Mouse (Mus musculus) urinary bladder, adult 2 months (tissue): ENCODE measurements around the gene Apbb1. TPM values are rescaled to one million over a fixed set of nuclear protein-coding genes. Genes with fewer than 3 reads are reported as not detected.

ENCODE experiments used
- DNase-seq: peaks from one replicate; pipeline ENCODE4 v3.0.0; 2022; ENCODE audit warnings: low spot score
- polyA plus RNA-seq: library from polyadenylated mRNA; depleted of rRNA; stranded (reverse); fragments of >200 nt; gene quantifications from 2 replicates; pipeline ENCODE4 v1.2.3, GENCODE M21; 2012; rRNA removed

Gene Apbb1
- 36.9 and 42.2 TPM in 2 replicates for polyA plus RNA-seq

DNA sequence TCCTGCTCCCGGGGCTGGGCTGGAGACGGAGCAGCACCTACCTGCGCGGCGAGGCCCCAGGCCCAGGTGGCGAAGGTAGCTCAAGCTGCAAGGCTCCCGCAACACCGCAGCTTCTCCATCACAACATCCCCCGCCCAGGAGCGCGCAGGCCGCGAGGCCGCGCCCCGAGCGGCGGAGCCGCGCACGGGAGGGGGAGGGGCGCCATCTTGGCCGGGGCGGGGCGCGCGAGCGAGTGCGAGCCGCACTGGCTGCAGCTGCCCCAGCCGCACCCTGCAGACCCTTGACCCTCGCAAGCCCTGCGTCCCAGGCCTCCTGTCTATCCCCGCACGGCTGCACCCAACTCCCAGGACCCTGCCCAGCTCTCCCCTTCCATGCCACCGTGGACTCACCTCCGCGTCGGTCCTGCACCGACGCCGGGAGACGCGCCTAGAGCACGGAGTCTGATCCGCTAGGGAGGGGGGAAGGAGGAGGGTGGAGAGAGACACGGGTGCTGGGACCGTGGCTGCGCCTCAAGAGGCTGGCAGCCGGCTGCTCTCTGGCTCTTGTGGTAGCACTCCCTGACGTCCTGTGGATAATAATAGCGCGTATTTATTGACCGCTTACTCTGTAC lies at the start of gene Apbb1:
Gene Apbb1 (minus strand): TSS at position 560 of the 610 bp plus-strand sequence.
- peak; percentile 71 for DNase-seq

GRCm38 (mm10) chr7:105628633-105629032 lies 47.2 kb upstream of the Apbb1 start:
- DNase-seq: no peak

- DNase-seq: no peak
These were observed 43.9 kb upstream of the Apbb1 start for GRCm38 (mm10) chr7:105625397-105625796.

DNA sequence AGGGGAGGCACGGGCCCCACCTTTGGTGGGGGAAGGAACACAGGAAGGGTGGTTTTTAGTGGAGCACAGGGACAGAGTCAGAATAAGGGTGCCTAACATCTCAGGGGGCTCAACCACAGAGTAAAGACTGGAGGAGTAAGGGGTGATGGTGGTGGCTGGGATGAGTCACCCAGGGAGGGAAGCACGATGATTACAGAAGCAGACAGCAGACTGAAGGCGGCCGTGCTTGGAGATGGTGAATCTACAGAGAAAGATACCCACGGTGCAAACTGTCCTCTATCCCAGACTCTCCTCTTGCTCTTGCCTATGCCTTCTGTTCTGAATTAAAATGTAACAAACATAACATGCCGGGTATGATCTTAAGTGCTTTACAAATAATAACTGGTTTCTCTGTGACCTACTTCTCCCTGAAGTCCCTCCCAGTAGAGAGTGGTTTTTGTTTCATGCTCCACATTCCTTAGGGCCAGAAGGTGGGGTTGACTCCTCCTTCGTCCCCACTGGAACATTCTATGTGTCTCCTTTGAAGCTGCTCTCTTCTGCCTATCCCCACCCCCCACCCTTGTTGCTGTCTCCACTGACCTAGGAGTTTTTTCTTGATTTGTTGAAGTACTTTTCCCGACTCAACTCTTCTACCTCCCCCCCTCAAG lies 40.3 kb upstream of the Apbb1 start:
- no peak for DNase-seq

DNA sequence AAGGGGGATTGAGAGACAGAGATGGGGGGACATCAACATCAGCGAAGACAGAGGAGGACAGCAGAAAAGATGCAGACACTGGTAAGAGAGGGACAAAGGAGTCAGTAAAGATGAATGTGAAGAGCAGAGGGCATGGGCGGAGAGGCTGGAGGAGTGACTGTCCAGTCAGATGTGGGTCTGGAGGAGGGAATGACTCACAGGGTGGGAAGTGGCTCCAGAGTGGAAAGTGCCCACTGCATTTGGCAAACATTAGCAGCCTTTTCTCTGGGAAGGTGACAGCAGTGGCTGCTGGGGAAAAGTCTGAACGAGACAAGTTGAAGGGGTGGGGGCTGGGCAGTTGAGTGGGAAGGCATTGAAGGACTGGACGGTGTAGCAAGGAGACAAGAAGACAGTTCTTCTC lies 39.6 kb upstream of the Apbb1 start:
- DNase-seq: no peak

DNA sequence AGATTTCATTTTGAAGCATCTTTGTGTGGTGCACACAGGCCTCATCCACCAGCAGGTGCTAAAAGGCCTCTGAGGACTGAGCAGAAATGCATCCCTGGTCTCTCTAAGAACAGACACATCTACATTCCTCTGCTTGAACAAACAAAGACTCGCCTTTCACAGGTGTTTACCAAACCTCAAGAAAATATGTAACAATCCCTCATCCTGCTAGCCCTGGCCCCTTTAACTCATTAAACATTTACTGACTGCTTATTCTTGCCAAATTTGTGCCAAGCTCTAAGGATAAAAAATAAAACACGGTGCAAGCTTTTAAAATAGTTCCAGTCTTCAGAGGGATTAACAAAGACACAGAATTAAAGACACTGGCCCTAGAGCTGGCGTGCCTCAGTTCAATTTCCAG lies 38.2 kb upstream of the Apbb1 start:
- no peak for DNase-seq

- DNase-seq: no peak
These were observed 36.4 kb upstream of the Apbb1 start for GRCm38 (mm10) chr7:105617810-105618209.

DNA sequence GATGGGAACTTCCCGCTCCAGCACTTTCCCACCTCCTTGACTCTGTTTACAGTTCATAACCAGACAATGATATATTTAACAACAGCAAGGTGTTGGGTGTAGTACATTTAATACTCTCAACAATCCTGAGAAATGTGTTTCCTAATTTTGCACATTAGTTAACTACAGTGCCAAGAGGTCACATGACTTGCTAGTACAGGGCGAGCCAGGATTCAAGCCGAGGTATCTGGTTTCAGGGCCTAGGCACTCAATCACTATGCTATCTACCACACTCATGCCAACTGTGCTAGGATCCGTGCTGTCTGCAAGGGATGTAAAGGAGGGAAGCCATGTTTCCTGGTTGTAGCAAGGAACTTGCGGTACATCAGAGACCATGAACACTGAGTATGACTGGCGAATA lies 35.1 kb upstream of the Apbb1 start:
- DNase-seq: no peak

DNA sequence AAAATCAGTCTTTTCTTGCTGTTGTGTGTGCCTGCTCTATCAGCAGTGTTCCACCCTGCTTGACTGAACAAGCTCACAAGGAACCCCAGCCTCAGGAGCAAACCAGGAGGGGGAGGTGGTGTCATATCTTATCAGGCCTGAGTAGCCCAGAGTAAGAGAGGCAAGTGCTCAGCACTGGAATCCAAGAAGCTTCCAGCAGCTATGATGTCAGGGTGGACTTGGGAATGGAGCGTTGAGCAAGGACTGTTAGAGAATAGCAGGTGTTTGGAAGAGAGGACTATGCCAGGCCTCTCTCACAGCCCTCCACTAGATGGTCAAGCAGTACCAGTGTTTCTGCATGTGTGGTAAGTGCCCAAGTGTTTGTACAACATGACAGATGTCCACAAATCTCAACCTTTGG lies 34.3 kb upstream of the Apbb1 start:
- DNase-seq: no peak

DNA sequence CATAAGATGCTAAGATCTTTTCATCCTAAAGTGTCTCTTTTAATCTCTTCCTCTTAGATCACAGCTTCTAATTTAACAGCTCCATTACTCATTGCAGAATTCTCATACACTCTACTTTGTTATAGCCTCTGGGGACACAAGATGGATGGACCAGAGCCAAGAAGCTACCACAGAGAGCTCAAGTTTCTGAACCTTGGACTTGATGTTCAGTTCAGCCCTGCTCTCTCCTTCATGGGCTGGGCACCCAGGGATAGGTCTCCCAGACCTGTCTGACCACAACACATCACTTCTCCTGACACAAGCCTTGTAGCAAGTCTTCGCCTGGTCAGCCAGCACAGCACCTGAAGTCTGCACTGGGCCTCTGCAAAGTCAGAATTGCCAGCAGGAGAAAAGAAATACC lies 32.9 kb upstream of the Apbb1 start:
- DNase-seq: no peak

GRCm38 (mm10) chr7:105611767-105612166 lies 30.3 kb upstream of the Apbb1 start:
- DNase-seq: no peak

GRCm38 (mm10) chr7:105608467-105608866 lies 27.0 kb upstream of the Apbb1 start:
- no peak for DNase-seq

- peak; percentile 38 for DNase-seq
These were observed 21.6 kb upstream of the Apbb1 start for GRCm38 (mm10) chr7:105602860-105603623.

DNA sequence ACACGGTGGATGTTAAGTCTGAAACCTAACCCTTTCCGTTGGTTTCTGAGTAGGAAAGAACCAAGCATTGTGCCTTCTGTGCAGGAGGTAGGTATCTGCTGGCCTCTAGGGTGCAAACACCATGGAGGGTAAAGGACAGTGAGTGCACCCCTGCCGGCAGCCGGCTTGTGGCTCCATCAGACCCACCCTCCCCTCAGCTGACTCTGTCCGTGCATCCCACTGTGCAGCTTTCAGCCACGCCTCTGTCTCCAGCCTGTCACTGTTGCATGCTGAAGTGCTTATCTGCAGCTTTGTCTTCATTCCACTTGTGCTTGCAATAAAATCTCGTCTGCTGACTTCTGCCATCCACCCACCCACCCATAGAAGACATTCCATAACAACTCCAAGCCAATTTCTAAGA lies 8.6 kb upstream of the Apbb1 start:
- DNase-seq: no peak

DNA sequence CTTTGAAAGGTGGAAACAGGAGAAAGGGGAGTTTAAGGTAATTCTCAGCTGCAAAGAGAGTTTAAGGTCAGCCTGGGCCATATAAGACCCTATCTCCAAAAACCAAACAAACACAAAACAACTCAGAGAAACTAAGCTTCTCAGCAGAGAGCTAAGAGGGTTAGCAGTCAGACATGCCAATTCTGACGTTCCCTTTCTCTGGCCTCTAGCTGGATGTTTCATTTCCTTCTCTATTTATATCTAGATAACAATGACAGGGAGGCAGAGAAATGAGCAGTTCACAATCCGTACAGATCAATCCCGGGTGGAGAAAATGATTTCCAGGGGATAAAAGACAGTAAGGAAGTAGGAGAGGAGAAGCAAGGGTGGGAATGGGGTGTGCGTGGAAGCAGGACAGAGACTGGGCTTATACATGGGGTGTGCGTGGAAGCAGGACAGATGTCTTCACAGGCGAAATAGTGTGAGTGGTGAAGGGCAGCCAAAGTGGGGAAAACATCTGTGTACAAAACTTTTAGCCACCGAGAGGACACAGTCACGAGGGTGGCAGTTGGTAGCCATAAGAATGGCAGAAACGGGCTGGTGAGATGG lies 7.0 kb upstream of the Apbb1 start:
- no peak for DNase-seq

- no peak for DNase-seq
These were observed 506 bp upstream of the Apbb1 start for GRCm38 (mm10) chr7:105581959-105582358.

GRCm38 (mm10) chr7:105580627-105581089 lies 795 bp downstream of the Apbb1 start:
- no peak for DNase-seq

GRCm38 (mm10) chr7:105578481-105578880 lies 3.0 kb downstream of the Apbb1 start:
- DNase-seq: no peak

- DNase-seq: no peak
These were observed 4.0 kb downstream of the Apbb1 start for GRCm38 (mm10) chr7:105577377-105577871.

DNA sequence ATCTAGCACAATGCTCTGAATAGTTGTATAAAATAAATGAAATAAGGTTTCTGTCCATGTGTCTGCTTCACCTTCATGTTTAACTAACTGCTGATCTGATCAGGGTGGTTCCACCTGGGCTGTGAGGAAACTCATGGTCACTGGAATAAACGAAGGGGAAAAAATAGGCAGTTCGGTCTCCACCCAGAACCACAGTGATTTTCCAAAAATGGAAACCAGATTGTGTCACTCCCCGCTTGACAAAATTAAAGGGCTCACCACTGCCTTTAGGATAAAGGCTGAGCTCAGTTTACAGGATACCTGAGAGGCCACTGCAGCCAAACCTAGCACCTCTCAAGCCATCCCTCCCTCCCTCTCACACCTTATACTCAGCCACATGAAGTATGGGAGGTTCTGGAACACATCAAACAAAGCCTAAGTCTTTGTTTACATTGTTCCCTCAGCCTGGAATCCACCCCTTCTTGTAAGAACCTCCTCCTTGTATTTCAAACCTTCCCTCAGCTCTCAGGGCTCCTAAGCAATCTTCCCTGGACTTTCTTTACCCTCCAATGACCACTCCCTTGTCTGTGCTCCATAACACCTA lies 5.2 kb downstream of the Apbb1 start:
- DNase-seq: no peak

GRCm38 (mm10) chr7:105574537-105574936 lies 6.9 kb downstream of the Apbb1 start:
- DNase-seq: no peak

- no peak for DNase-seq
These were observed 8.5 kb downstream of the Apbb1 start for GRCm38 (mm10) chr7:105572949-105573348.
